Mouse (Mus musculus) embryonic facial prominence, embryonic 10.5 days (tissue): ENCODE results near the gene Msrb1. TPM values are rescaled to one million over a fixed set of nuclear protein-coding genes. Genes with fewer than 3 reads are reported as not detected.

Experiments used
- DNase-seq: peaks from one replicate; pipeline ENCODE4 v3.0.0-alpha.2; 2017; ENCODE audit warnings: low spot score
- H3K27ac ChIP-seq: fragments of 300-500 bp; sonication (generic); replicated peaks from 2 replicates; pipeline ENCODE4 v1.5.1; 2016; ENCODE audit warnings: mild to moderate bottlenecking
- H3K27me3 ChIP-seq: fragments of 300-500 bp; sonication (generic); replicated peaks from 2 replicates; pipeline ENCODE4 v1.6.1; 2016; ENCODE audit warnings: low read depth, mild to moderate bottlenecking; ENCODE audit not compliant: poor library complexity, severe bottlenecking
- H3K36me3 ChIP-seq: fragments of 300-500 bp; sonication (generic); replicated peaks from 2 replicates; pipeline ENCODE4 v1.6.1; 2016; ENCODE audit warnings: mild to moderate bottlenecking, moderate library complexity
- H3K4me1 ChIP-seq: fragments of 300-500 bp; sonication (generic); 2 replicates; pipeline ENCODE4 v1.6.1; 2016
- H3K4me3 ChIP-seq: fragments of 300-500 bp; sonication (generic); 2 replicates; pipeline ENCODE4 v1.5.1; 2016; ENCODE audit warnings: mild to moderate bottlenecking, moderate library complexity
- H3K9me3 ChIP-seq: fragments of 300-500 bp; sonication (generic); 2 replicates; pipeline ENCODE4 v1.6.1; 2016; ENCODE audit warnings: mild to moderate bottlenecking
- WGBS: fragments of 180-500 bp; shearing (Covaris S2); methylation state at CpG from one replicate; pipeline ENCODE4 v1.1.7; 2016; 5-methylcytosine and 5-hydroxymethylcytosine counted together
- polyA plus RNA-seq: library from polyadenylated mRNA; unstranded; fragments of >200 nt; fragmentation: Nextera tagmentation; extraction: Ambion mirVana; gene quantifications from 2 replicates; pipeline ENCODE4 v1.2.1, GENCODE M21; 2016

Gene Msrb1
- polyA plus RNA-seq, 1 experiment from 2014 or later: 21.6 TPM

DNA sequence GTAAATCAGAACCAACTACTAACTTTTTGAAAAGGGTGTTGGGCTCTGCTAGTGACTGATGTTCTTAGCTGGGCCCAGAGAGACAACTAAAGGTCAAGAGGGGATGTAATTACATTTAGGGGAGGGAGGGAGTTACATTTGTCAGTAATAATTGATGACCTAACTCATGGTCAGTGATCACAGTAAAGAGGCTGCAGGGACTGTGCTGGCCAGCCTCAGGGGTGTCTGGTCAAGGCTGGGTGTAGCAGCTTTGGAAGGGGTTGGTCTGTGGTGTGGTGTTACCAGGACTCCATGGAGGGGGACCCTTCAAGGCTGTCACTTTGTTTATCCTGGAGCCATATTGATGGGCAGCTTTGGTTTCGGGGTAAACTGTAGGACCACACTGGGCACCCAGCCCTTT is 21.0 kb downstream of the Msrb1 start:
- H3K27ac ChIP-seq: no peak overlapping the region
- no peak for DNase-seq
- peaks cover 66% of the 10 kb centered on the region for H3K27me3 ChIP-seq
- peaks cover 37% of the 10 kb centered on the region for H3K4me1 ChIP-seq
- WGBS: 88% methylated on average over 1 of the region's 1 CpGs
- H3K36me3 ChIP-seq: no peaks in the 10 kb centered on the region
- H3K9me3 ChIP-seq: no peaks in the 10 kb centered on the region
- no peak overlapping the region for H3K4me3 ChIP-seq

DNA sequence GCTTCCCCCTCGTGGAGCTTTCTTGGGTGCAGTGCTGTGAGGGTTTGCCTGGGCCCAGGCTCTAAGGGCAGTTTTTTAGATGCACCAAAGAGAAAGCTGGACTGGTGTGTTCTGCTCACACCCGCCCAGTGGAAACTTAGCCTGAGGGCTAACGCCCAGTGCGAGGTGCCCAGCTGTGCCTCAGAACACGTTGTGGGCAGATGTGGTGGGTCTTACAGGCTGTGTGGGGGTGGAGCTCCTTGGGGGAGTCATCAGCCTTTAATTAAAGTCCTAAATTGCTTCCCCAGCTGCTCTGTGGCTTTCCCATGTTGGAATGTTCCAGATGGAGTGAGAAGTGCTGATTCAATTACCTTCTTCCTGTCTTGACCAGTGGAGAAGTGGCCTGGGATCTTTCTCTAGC is 24.7 kb downstream of the Msrb1 start:
- Histone ChIP-seq H3K36me3 (no peaks in the 10 kb centered on the region), H3K27me3 (peaks cover 29% of the 10 kb centered on the region), H3K4me1 (peaks cover 40% of the 10 kb centered on the region), H3K4me3 (no peak overlapping the region), H3K9me3 (no peaks in the 10 kb centered on the region), H3K27ac (peak overlapping the region; percentile 19; the same call in 1 of the 2 replicates)
- 39% methylated on average over 5 of the region's 5 CpGs for WGBS
- DNase-seq: peak; percentile 53

DNA sequence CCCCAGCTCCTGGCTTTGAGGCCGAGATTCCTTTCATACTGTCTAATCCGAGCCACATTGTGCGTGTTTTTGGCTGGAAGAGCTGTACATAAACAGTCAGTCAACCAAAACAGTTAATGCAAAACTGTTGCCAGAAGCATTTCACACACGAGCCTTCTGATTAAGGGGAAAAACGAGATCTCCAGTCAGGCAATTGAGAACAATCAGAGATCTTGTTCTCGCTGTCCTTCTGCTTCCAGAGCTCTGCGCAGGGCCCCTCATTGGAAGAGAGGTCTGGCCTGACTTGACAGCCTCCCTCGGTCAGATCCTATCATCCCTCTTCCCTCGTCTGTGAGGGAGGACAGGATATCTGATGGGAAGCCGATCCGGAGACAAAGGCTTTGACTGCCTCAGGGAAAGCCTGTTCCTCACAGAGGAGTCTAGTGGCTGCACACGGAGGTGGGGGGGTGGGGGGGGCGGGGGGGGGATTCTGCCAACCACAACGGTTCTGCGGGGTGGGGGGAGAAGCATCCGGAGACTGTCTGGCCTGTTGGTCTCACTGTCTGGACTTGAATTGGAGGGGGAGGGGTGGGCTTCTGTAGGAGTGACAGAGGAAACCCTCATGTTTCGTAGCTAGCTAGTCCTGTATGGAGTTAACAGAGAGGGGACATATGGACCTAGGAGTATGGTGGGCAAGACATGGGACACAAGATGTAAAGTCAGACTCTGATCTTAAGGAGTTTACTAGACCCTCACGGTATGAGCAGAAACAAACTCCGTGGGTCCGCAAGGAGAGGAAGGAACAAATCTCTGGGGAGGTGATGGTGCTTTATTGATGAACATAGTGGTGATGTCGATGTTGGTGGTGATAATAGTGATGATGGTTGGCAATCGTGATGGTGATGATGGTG is 28.8 kb downstream of the Msrb1 start:
- 39% methylated on average over 22 of the region's 22 CpGs for WGBS

DNA sequence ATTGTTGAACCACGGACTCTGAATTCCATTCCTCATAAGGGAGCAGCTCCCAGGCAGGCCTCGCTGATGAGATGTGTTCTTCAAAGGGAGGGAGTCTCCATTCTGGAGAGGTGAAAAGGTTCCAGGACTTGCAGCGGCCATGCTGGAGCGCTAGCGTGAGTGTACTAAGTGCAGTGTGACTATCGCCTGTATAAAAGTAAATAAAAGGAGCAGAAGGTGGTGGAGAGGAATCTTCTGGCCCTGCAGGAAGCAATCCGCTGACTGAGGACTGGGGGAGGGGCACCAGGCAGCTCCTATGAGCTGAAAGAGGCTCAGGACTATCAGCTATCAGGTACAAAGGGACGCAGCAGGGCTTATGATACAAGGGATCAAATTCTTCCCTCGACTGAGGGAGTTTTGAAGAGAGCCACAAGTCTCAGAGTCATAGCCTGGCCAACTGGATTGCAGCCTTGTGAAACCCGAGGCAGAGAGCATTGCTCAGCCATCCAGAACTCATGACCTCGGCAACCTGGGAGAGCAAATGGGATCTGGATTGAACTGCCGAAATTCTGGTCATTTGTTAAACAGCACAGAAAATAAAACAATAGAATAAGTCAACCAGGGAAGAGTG is 29.9 kb downstream of the Msrb1 start:
- peak; percentile 8 for DNase-seq
- H3K27me3 ChIP-seq: peaks cover 5% of the 10 kb centered on the region; the same call in 1 of the 2 replicates
- peaks cover 65% of the 10 kb centered on the region for H3K4me1 ChIP-seq
- H3K4me3 ChIP-seq: no peak overlapping the region; the same call in 1 of the 2 replicates
- peak overlapping the region; percentile 82 for H3K27ac ChIP-seq
- WGBS: 26% methylated on average over 12 of the region's 12 CpGs
- no peaks in the 10 kb centered on the region for H3K9me3 ChIP-seq
- no peaks in the 10 kb centered on the region for H3K36me3 ChIP-seq

More for the DNA sequence above, 28.8 kb downstream of the Msrb1 start:
- Histone ChIP-seq H3K27ac (peak overlapping the region; percentile 82), H3K4me3 (0 out of 2 replicates have a peak overlapping the region, but pooled peaks have one; percentile 12), H3K9me3 (no peaks in the 10 kb centered on the region), H3K27me3 (peaks cover 5% of the 10 kb centered on the region; the same call in 1 of the 2 replicates), H3K36me3 (no peaks in the 10 kb centered on the region), H3K4me1 (peaks cover 73% of the 10 kb centered on the region)
- DNase-seq: peak; percentile 55

DNA sequence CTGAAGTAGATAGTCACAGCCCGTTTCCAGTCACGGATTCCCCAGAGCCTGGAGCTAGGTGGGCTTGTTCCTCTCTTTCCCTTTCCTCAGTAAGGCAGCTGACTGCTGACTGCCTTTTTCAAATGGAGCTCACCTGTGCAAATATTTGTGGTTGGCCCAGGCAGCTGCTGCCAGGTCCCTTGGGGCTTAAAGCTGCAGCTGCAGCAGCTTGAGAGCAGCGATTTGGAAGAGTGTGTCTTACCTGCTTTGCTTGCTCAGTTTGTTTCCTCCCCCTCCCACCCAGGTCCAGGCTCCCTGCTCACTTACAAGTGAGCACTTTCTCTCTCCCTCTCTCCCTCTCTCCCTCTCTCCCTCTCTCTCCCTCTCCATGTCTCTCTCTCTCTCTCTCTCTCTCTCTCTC is 32.7 kb downstream of the Msrb1 start:
- H3K27me3 ChIP-seq: peaks cover 5% of the 10 kb centered on the region; the same call in 1 of the 2 replicates
- H3K4me3 ChIP-seq: no peak overlapping the region
- no peak for DNase-seq
- H3K27ac ChIP-seq: no peak overlapping the region
- H3K36me3 ChIP-seq: no peaks in the 10 kb centered on the region
- 31% methylated on average over 3 of the region's 3 CpGs for WGBS
- H3K9me3 ChIP-seq: no peaks in the 10 kb centered on the region
- peaks cover 54% of the 10 kb centered on the region for H3K4me1 ChIP-seq

DNA sequence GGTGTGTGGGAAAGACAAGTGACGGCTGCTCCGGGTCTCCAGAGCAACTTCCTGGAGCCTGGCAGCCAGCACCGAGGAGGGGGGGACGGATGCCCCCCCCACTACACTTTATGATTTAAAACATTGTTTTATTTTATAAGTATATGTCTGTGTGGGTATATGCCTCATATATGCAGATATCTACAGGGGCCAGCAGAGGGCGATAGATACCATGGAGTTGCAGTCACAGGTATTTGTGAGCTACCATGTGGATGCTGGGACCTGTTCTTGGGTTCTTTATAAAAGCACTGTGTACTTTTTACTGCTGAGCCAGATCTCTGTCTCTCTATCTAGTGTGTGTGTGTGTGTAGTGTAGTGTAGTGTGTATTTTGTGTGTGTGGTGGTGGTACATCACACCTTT is 36.8 kb downstream of the Msrb1 start:
- no peak overlapping the region for H3K27ac ChIP-seq
- peaks cover 5% of the 10 kb centered on the region; the same call in 1 of the 2 replicates for H3K27me3 ChIP-seq
- H3K4me3 ChIP-seq: no peak overlapping the region
- no peaks in the 10 kb centered on the region for H3K9me3 ChIP-seq
- 81% methylated on average over 5 of the region's 5 CpGs for WGBS
- H3K4me1 ChIP-seq: peaks cover 20% of the 10 kb centered on the region
- no peaks in the 10 kb centered on the region for H3K36me3 ChIP-seq
- no peak for DNase-seq

DNA sequence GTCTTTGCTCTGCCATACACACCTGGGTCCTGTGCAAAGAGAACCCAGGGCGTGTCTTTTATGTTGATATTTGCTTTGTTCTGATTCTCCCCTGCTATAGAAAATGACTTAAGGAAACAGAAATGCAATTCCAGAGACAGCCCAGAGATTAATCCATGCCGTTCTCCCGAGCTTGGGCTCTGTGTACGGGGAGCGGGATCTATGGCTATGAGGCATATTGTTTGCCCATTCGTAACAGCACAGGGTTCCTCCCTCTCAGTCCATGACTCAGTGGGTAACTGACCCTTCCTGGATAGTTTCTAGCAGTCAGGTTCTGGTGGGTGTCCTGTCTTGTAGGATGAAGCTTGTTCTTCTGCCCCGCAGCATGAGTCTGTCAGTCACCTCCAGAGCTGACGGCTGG is 38.7 kb downstream of the Msrb1 start:
- no peak for DNase-seq

DNA sequence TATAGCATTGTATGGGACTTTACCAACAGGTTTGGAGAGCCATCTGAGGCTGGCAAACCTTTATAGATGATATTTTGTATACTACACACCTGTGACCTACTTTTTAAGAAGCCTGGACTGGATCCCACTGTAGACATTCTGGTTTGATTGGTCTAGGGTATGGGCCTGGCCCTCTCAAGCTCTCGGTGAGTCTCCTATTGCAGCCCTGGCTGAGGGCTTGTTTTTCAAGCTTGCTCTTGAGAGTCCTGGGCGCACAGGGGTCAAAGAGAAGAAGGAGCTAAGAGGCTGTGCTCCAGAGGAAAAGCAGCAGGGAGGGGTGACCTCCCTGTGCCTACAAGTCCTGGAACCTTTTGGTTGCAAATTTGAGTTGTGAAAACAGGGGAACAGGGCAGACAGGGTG is 40.6 kb downstream of the Msrb1 start:
- no peaks in the 10 kb centered on the region for H3K36me3 ChIP-seq
- H3K27ac ChIP-seq: no peak overlapping the region
- H3K4me1 ChIP-seq: peaks cover 6% of the 10 kb centered on the region; the same call in 1 of the 2 replicates
- no peaks in the 10 kb centered on the region for H3K9me3 ChIP-seq
- WGBS: 75% methylated on average over 2 of the region's 2 CpGs
- DNase-seq: no peak
- H3K4me3 ChIP-seq: no peak overlapping the region
- H3K27me3 ChIP-seq: no peaks in the 10 kb centered on the region

More for the DNA sequence above, 38.7 kb downstream of the Msrb1 start:
- Histone ChIP-seq H3K9me3 (no peaks in the 10 kb centered on the region), H3K27ac (no peak overlapping the region), H3K4me3 (no peak overlapping the region), H3K27me3 (no peaks in the 10 kb centered on the region), H3K36me3 (no peaks in the 10 kb centered on the region), H3K4me1 (peaks cover 6% of the 10 kb centered on the region; the same call in 1 of the 2 replicates)
- WGBS: 88% methylated on average over 8 of the region's 8 CpGs

DNA sequence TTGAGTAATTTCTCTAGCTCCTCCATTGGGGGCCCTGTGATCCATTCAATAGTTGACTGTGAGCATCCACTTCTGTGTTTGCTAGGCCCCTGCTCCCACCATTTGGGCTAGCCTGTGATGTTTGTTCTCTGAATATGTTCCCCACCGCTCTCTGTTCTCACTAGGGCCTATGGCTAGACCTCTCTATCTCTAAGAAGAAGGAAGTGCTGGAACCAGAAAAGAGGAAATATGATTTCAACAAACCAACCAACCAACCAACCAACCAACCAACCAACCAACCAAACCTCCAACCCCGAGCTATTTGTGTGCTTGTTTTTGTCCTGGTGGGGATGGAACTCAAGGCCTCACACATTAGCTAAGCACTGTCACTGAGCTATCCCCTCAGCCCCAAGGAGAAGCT is 44.4 kb downstream of the Msrb1 start:
- Histone ChIP-seq H3K9me3 (no peaks in the 10 kb centered on the region), H3K4me3 (no peak overlapping the region), H3K36me3 (no peaks in the 10 kb centered on the region), H3K27me3 (no peaks in the 10 kb centered on the region), H3K27ac (no peak overlapping the region), H3K4me1 (no peaks in the 10 kb centered on the region)
- DNase-seq: no peak
- 91% methylated on average over 2 of the region's 2 CpGs for WGBS

DNA sequence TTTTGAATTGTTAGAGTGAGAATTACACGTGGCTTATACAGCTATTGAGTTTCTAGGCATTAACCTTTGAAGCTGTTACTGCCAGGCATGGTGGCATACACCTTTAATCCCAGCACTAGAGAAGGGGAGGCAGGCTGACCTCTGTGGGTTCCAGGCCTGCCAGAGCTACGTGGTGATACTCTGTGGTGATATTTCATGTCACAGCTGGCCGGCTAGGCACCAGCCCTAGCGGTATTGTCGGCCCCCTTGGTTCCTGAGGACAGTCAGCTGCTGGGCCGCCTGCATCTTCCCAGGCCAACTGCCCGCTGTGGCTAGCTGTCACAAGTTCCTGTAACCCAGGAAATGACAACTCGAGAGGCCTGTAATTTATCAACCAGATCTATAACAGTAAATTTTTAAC is 55.7 kb downstream of the Msrb1 start:
- Histone ChIP-seq H3K27ac (no peak overlapping the region), H3K36me3 (no peaks in the 10 kb centered on the region), H3K4me1 (no peaks in the 10 kb centered on the region), H3K27me3 (no peaks in the 10 kb centered on the region; the same call in 1 of the 2 replicates), H3K4me3 (no peak overlapping the region), H3K9me3 (no peaks in the 10 kb centered on the region)
- DNase-seq: no peak
- 76% methylated on average over 8 of the region's 8 CpGs for WGBS
